Mouse (Mus musculus) retina, postnatal 7 days (tissue): ENCODE results near the gene Exoc4.

Experiments
- DNase-seq: peaks from one replicate; pipeline ENCODE4 v3.0.0-alpha.2; 2012; ENCODE audit warnings: low read depth, low spot score

Exoc4 gene

DNA sequence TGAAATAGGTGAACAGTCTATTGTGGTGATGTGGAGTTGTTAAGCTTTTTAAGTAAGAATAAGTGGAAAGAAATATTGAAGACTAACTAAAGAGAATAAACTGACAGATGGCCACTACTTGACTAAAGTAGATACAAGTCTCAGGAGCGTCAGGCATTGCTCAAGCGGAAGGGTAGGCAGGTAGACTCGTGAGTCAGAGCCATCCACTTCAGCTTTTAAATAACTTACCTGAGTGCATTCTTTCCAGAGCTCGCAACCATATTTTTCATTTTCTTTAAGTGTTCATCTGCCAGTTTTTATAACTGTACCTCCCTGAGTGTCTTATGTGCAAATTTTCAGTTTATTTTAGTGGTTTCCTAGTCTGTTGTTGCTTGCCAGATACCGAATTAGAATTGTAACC lies 219.6 kb downstream of the Exoc4 start:
- no peak for DNase-seq

DNA sequence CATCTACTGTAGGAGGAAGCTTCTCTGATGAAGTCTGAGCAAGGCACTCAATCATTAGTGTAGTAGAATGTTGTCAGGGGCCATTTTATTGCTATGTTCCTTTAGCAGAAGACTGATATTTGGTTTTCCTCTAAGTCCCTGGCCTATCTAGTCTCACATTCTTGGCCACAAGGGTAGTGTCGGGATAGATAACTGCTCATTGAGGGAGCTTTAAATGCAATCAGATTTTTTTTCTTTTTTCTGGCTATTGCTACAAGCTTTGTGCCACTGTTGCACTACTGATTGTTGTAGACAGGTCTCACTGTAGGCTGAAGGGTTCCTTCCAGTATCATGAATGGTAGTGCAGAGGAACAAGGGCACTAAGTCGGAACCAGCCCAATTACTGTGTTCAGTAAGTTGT lies 227.2 kb downstream of the Exoc4 start:
- no peak for DNase-seq

GRCm38 (mm10) chr6:33484568-33484967 lies 235.7 kb downstream of the Exoc4 start:
- DNase-seq, result no peak

GRCm38 (mm10) chr6:33489788-33490187 lies 240.9 kb downstream of the Exoc4 start:
- no peak for DNase-seq

GRCm38 (mm10) chr6:33496141-33496855 lies 247.4 kb downstream of the Exoc4 start:
- no peak for DNase-seq

DNA sequence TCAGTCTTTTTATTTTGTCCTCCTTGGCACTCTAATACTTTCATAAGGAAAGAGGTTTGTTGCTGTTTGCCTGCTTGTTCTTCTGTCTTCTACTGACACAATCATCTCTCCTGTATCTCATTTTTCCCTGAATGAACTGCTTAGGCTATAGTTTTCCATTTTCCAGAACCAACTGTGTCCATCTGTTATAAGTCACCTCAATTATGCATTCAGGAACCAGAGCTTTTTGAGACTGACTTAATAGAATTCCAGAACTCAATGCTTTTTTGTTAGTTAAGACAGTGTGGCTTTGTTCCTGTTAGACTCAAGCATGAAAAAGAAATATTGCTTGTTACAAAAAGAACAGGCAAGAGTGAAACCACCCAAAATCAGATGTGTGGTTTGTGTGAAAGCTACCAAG lies 248.5 kb downstream of the Exoc4 start:
- DNase-seq, result no peak

DNA sequence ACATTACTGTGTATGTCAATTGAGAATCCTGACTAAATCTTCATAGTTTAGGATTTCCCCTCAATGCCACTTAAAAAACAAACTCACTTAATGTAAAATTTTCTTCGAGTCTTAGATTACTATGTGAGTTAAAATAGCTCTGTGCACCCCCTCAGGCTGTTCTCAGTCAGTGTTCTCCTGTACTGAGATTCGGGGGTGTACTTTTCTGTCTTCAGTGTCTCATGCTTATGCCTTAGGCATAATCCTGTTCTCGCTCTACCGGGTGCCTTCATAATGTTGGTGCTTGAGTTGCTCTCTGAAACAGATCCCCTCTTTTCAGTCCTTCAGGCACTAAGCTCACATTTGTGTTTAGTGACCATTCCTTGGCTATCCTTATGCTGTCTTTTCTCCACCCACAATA lies 253.5 kb downstream of the Exoc4 start:
- no peak for DNase-seq

- no peak for DNase-seq
Observed at GRCm38 (mm10) chr6:33503381-33503780, 254.5 kb downstream of the Exoc4 start.

DNA sequence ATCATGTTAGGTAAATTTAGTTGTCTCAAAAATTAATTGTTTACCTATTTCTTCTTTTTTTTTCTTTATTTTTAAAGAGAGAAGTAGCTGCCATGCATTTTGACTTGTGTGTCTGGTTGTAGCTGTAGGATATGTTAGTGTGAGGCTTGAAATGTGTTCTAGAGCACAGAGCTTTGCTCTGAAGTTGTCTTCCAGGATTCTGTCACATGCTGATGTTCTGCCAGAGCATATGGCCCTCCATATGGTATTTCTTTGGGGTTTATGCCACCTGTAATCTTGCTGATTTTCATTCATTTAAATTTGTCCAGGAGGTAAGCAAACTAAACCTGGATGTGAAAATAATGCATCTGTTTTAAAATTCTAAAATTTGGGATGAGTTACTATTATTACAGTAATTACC lies 258.2 kb downstream of the Exoc4 start:
- DNase-seq, result no peak

DNA sequence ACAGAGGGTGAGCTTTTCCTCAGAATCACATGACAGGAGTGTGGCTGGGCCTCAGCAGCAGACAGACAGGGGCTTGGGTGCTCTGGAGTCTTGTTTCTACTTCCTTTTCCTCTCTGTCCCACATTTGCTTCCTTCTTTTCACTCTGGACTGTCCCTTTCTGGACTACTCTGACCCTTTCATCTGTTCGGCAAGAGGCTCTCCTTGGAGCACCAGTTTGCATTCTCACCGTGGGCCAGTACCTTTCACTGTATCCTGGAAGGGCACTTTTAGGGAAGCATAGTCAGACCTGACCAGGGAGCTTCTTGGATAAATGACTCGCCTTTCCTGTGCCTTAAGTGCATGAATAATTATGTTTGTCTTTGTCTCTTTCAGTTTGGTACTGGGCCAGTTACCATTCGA lies 266.5 kb downstream of the Exoc4 start:
- DNase-seq, result no peak

DNA sequence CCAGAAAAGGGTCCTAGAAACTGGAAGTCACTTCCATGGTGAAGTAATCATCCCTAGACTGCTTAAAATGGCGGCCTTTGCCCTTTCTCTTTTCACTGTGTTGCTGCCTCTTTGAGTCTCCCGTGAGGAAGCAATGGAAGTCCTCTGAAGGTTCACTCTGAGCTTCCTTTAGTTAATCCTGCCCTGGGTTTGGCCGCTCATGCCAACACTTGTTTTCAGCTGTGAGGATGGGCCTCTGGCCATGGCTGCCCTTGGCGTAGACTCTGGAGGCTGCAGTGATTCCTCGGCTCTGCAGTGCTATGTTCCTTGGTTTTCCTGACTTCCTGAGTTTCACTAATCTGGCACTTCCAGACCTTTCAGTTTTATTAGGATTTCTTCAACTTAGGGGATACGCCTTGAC lies 267.9 kb downstream of the Exoc4 start:
- DNase-seq, result no peak

DNA sequence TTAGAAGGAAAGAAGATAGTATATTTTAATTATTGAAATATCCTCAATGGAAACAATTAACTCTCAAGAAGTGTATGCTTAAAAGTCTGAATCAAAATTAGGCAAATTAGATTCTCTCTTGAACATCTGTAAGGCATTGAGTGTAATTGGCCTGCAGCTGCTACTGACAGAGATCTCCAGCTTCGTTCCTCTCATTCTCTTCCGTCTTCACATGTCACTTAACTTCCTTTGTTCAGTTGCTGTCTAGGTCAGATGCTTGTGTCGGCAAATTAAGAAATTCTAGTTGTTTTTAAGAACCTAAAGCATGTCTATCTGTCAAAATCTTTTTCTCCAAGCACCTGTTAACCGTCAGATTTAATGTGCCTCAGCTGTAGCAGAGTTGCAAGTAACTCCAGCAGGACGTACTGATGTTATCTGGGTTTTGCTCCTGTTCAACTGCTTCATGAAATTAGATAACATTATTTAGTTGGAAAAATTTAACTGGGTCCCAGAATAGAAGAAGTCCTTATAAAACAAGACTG lies 269.1 kb downstream of the Exoc4 start:
- no peak for DNase-seq

GRCm38 (mm10) chr6:33525695-33526366 lies 276.9 kb downstream of the Exoc4 start:
- no peak for DNase-seq

DNA sequence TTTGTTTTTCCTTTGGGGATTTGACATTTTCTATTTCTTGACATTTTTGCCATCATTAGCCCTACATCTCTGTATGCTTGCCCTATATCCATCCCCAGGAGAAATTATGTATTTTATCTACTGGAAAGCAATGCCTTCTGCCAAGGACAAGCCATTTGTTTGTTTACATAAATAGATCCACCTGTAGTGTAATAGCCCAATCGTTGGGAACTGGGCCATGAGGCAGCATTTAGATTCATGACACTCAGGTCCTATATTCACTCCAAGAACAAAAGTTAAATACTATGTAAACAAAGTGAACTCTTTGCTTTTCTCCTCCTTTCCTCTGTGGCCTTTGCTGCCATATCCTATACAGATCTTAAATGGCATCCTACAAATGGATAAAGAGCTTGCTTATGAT lies 291.5 kb downstream of the Exoc4 start:
- DNase-seq, result no peak

DNA sequence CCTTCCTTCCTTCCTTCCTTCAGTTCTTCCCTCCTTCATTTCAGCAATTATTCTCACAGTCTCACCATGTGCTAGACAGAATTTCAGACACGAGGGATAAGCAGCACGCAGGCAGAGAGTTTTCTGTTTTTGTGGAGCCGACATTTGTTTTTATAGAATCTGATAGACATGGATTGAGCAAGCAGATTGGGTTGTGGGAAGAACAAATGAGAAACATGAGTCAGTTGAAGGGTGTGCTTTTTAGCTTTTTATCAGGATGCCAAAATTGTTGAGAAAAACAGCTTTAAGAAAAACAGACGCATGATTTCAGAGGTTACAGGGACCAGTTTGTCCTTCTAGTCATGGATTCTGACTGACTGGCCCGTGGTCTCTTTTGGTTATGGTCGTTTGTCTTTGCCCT lies 293.8 kb downstream of the Exoc4 start:
- DNase-seq, result no peak

DNA sequence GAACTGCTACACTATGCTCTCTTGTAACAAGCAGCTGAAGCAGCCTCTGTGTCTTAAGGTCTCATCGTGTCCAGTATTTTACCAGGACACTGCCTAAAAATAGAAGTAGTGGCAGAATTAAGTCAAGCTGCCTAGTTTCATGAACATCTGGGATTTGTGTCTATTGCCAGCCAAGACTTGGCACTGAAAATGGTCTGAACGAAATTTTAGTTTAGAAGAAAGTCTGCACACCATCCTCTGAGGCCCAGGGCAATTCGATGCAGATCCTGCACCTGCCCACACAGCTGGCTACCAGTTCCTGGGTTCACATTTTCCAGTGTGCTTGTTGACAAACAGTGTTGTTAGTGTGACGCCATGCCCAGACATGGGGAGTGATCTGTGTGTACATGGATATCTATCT lies 303.0 kb downstream of the Exoc4 start:
- DNase-seq, result no peak

GRCm38 (mm10) chr6:33560925-33561324 lies 312.0 kb downstream of the Exoc4 start:
- DNase-seq, result no peak

DNA sequence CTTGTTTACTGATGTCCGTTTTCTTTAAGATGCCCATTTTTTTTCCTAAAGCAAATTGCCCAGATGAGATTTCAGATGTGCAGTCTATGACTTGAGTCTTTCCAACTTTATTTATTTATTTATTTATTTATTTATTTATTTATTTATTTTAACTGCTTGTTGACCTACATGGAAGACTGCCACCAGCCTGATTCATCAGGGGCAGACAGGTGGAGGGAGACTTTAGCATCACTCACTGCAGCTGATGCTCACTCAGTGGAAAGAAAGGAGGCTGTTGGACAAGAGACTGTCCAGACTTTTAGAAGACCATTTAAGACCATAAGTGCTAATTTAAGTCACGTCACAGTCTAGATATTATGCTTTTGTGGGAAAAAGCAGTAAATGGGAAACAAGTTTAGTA lies 313.0 kb downstream of the Exoc4 start:
- no peak for DNase-seq

GRCm38 (mm10) chr6:33575947-33576346 lies 327.1 kb downstream of the Exoc4 start:
- DNase-seq, result no peak

- no peak for DNase-seq
Observed at GRCm38 (mm10) chr6:33608469-33608868, 359.6 kb downstream of the Exoc4 start.

GRCm38 (mm10) chr6:33613978-33614377 lies 365.1 kb downstream of the Exoc4 start:
- DNase-seq, result no peak

GRCm38 (mm10) chr6:33618590-33618989 lies 369.7 kb downstream of the Exoc4 start:
- DNase-seq, result no peak

DNA sequence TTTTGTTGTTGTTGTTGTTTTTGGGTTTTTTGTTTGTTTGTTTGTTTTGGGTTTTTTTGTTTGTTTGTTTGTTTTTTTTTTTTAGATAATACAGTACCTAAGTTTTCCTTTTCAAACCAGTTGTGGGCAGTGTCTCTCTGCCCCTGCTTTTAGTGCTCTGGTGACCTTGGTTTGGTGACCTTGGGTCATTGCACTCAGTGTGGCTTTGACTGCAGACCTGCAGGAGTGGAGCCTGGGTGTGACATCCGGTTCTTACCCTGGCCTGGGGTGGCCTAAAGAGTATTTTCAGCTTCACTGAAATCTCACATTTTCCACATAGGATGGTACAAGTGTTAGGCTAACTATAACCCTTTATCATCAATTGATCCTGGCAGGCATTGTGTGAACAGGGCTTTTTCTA lies 371.8 kb downstream of the Exoc4 start:
- no peak for DNase-seq
